Mouse (Mus musculus) kidney, embryonic 15.5 days (tissue): ENCODE data around the gene Mex3b. TPM values are rescaled to one million over a fixed set of nuclear protein-coding genes. Genes with fewer than 3 reads are reported as not detected.

ENCODE experiments used
- ATAC-seq: fragments of 200-750 bp; cut with Nextera tagmentation; replicated peaks from 2 replicates; pipeline ENCODE4 v1.8.0; 2017; ENCODE audit warnings: moderate TSS enrichment; ENCODE audit not compliant: low FRiP score
- H3K27ac ChIP-seq: fragments of 300-500 bp; sonication (generic); 2 replicates; pipeline ENCODE4 v1.5.1; 2015; ENCODE audit warnings: mild to moderate bottlenecking, inconsistent platforms
- H3K27me3 ChIP-seq: fragments of 300-500 bp; sonication (generic); 2 replicates; pipeline ENCODE4 v1.6.1; 2015; ENCODE audit warnings: inconsistent platforms
- H3K36me3 ChIP-seq: fragments of 300-500 bp; sonication (generic); 2 replicates; pipeline ENCODE4 v1.6.1; 2015; ENCODE audit warnings: inconsistent platforms
- H3K4me1 ChIP-seq: fragments of 300-500 bp; sonication (generic); 2 replicates; pipeline ENCODE4 v1.6.1; 2015; ENCODE audit warnings: inconsistent platforms
- H3K4me2 ChIP-seq: fragments of 300-500 bp; sonication (generic); 2 replicates; pipeline ENCODE4 v1.6.1; 2015; ENCODE audit warnings: moderate library complexity, mild to moderate bottlenecking, inconsistent platforms
- H3K4me3 ChIP-seq: fragments of 300-500 bp; sonication (generic); replicated peaks from 2 replicates; pipeline ENCODE4 v1.5.1; 2015; ENCODE audit warnings: mild to moderate bottlenecking, inconsistent platforms
- H3K9ac ChIP-seq: fragments of 300-500 bp; sonication (generic); 2 replicates; pipeline ENCODE4 v1.6.1; 2015; ENCODE audit warnings: mild to moderate bottlenecking, inconsistent platforms
- H3K9me3 ChIP-seq: fragments of 300-500 bp; sonication (generic); replicated peaks from 2 replicates; pipeline ENCODE4 v1.6.1; 2016; ENCODE audit warnings: inconsistent platforms
- WGBS: fragments of 180-500 bp; shearing (Covaris S2); methylation state at CpG from one replicate; pipeline ENCODE4 v1.1.7; 2015; ENCODE audit warnings: mixed read lengths; 5-methylcytosine and 5-hydroxymethylcytosine counted together
- polyA plus RNA-seq: library from polyadenylated mRNA; unstranded; fragments of >200 nt; fragmentation: Nextera tagmentation; extraction: Ambion mirVana; gene quantifications from 2 replicates; pipeline ENCODE4 v1.2.1, GENCODE M21; 2015

Gene Mex3b
- polyA plus RNA-seq, 1 experiment from 2014 or later = 11.3 TPM

DNA sequence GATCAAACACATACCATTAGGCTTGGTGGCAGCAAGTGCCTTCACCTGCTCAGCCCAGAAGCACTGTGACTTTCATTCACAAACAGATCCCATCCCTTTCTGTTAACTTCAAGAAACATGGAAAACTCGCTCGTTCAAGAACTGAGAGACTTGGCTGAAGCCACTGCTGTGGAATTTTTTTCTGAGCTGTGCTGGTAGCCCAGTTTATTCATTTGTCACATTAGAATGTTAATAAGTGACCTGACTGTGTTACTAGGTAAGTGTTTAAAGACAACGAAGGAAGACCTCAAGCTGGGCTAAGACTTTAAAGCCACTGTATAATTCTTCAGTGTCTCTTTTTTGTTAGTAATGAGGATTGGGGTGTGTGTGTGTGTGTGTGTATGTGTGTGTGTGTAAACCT lies 35.9 kb downstream of the Mex3b start:
- no peak overlapping the region for H3K4me2 ChIP-seq
- WGBS = 68% methylated on average over 3 of the region's 3 CpGs
- H3K4me1 ChIP-seq = 0 out of 2 replicates have a peak, but pooled peaks cover 10% of the 10 kb centered on the region
- no peak overlapping the region for H3K27ac ChIP-seq
- H3K4me3 ChIP-seq = no peak overlapping the region
- ATAC-seq = peak; percentile 56
- no peak overlapping the region for H3K9ac ChIP-seq
- H3K36me3 ChIP-seq = no peaks in the 10 kb centered on the region
- H3K27me3 ChIP-seq = no peaks in the 10 kb centered on the region
- no peaks in the 10 kb centered on the region for H3K9me3 ChIP-seq

DNA sequence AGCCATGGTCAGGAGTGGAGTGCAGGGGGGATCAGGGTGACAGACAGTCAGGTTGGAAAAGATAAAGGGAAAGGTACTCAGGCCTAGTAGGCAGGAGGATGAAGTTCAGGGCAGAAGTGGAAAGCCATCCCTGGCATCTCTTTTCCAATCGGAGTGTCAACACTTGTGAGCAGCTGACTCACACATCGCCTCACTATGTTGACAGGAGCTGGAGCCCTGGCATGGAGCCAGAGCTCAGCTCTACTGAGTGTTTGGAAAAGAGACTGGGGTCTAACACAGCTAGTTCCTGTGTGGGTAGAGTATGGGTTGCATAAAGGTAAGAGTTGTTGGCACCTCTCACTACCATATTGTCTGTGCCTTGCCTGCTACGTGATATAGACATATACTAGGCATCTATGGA lies 38.4 kb downstream of the Mex3b start:
- Histone ChIP-seq H3K27me3 (no peaks in the 10 kb centered on the region), H3K27ac (no peak overlapping the region), H3K4me1 (0 out of 2 replicates have a peak, but pooled peaks cover 4% of the 10 kb centered on the region), H3K9ac (no peak overlapping the region), H3K4me3 (no peak overlapping the region), H3K4me2 (no peak overlapping the region), H3K9me3 (no peaks in the 10 kb centered on the region), H3K36me3 (no peaks in the 10 kb centered on the region)
- WGBS = 69% methylated on average over 3 of the region's 3 CpGs
- ATAC-seq = no peak

DNA sequence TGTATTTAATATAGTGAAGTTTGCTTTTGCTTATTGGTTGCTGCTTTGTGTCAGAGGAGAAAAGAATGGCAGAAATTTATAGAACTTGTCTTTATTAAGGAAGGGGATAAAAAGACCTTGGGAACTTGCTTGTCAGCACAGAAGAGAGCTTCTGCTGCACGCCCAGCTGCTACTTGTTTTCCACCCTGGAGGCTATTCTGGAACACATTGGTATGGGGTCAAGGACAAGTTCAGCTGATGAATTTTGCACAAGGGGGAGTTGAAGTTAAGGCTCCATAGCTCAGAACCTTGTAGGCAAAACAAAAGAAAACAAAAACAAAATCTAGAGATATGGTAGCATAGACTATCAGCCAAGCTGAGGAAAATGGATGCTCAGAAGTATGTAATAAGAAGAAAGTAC lies 39.9 kb downstream of the Mex3b start:
- Histone ChIP-seq H3K4me3 (no peak overlapping the region), H3K27ac (no peak overlapping the region), H3K36me3 (no peaks in the 10 kb centered on the region), H3K9me3 (no peaks in the 10 kb centered on the region), H3K4me1 (0 out of 2 replicates have a peak, but pooled peaks cover 3% of the 10 kb centered on the region), H3K27me3 (no peaks in the 10 kb centered on the region), H3K9ac (no peak overlapping the region), H3K4me2 (no peak overlapping the region)
- no peak for ATAC-seq
- WGBS = 62% methylated on average over 1 of the region's 1 CpGs

DNA sequence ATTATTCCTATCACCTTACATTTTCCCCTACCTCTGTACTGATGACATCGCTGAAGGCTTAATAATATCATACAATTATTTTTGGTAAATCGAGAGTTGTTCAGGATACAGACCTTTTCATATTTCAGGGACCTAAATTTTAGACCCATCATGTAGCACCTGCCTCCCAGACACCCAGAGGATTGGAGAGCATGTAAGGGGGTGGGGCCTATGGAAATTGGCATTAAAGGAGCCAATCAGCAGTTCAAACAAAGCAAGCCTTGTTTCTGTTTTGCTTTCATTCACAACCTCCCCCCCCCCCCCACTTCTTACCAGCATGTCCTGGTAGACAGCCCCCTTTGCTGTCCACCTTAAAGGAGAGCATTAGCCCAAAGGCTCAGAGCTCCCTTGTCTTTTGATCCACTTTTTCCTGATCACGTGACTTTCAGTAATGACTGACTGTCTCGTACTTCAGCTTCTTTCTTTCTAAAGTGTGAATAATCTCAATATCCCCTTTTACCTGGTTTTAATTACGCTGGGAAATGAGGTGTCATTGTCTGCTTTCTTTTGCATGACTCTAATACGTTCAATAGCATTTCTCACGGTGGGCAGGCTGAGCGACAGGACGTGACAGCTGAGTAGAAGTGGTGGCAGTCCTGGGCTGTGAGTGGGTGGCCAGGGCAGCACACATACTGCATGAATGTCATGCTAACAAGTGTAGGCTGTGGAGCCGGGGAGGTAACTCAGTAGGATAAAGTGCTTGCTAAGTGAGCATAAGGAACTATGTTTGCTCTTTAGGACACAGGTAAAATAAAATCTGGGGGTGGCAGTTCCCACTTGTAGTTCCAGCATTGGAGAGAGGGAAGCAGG lies 43.6 kb downstream of the Mex3b start:
- Histone ChIP-seq H3K36me3 (no peaks in the 10 kb centered on the region), H3K9ac (no peak overlapping the region), H3K9me3 (no peaks in the 10 kb centered on the region), H3K4me3 (no peak overlapping the region), H3K4me2 (no peak overlapping the region), H3K27ac (no peak overlapping the region), H3K4me1 (no peaks in the 10 kb centered on the region), H3K27me3 (no peaks in the 10 kb centered on the region)
- 71% methylated on average over 10 of the region's 10 CpGs for WGBS
- no peak for ATAC-seq

DNA sequence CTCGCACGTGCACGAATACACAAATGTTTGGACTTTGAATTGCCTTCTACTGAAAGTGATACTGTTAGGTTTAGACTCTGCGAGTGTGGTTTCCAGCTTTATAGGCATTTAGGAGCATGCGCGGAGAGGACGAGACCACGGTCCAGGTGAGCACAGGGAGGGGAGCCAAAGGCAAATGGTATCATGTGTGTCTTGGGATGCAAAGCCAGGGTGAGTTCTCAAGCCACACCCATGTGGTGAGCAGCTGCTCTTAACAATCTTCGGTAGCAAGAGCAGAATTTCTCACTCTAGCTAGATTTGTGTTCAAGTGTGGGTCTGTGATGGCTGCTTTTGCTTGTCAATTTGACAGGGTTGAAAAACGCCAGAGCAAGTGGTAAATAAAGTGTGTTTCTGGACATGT lies 44.4 kb downstream of the Mex3b start:
- WGBS = 85% methylated on average over 10 of the region's 10 CpGs
- no peak overlapping the region for H3K27ac ChIP-seq

DNA sequence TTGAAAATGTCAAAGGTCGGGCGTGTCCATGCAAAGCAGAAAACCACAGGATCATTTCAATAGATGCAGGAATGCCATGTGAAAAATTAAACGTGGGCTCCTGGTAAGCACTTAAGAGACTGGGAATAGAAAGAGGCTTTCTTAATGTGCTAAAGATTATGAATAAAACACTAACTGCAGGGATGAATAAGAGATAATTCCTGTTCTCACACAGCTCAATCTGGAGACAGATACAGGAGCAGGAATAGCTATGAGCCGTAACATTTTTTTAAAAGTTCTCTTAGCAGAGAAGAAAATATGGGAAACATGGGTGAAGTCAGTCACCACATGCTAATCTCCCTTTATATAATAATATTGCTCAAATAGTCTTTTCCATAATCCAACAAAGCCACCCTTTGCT lies 47.2 kb downstream of the Mex3b start:
- Histone ChIP-seq H3K27me3 (no peaks in the 10 kb centered on the region), H3K36me3 (no peaks in the 10 kb centered on the region), H3K9ac (no peak overlapping the region), H3K4me2 (no peak overlapping the region), H3K27ac (no peak overlapping the region), H3K9me3 (no peaks in the 10 kb centered on the region), H3K4me1 (no peaks in the 10 kb centered on the region), H3K4me3 (no peak overlapping the region)
- WGBS = 81% methylated on average over 4 of the region's 4 CpGs
- ATAC-seq = no peak

More for the DNA sequence above, 44.4 kb downstream of the Mex3b start:
- Histone ChIP-seq H3K27me3 (no peaks in the 10 kb centered on the region), H3K4me2 (no peak overlapping the region), H3K36me3 (no peaks in the 10 kb centered on the region), H3K9ac (no peak overlapping the region), H3K4me1 (no peaks in the 10 kb centered on the region), H3K9me3 (no peaks in the 10 kb centered on the region), H3K4me3 (no peak overlapping the region)
- no peak for ATAC-seq

Other genes starting within 250 kb of the Mex3b start
- 5.0 and 5.8 TPM in 2 replicates for gene Saxo2, start 218.8 kb upstream of the Mex3b start, polyA plus RNA-seq
- gene Efl1, start 218.7 kb upstream of the Mex3b start, polyA plus RNA-seq = 20.0 and 20.1 TPM in 2 replicates